Mouse (Mus musculus): ENCODE measurements at regions not wholly inside any gene's neighbourhood (a gene's known extent, or its start where the extent isn't known, plus 50 kb on each side); places are given as distances from the start of the nearest gene placed in this dataset.

DNA sequence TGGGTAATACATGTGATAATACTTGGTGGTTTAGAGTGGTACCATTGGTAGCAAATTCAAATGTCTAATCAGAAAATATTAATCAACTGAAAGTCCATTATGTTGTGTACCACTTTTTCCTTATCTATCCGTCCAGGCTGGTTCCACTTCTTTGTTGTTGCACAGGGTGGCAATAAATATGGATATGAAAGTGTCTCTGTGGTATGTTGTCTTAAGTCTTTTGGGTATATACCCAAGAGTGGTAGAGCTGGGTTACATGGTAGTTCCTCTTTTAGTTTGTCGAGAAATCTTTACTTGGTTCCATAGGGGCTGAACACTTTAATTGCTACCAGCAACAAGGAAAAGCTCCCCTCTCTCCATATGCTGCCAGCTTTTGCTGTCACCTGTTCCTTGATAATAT is 184.9 kb downstream of the 4933412E24Rik start:
- no peaks in the 10 kb centered on the region; a peak in 1 of 4 replicates for H3K4me1 ChIP-seq (ENCODE audit: control insufficient read depth in 1 of 2, insufficient read depth in 2 of 2, low read length in 2 of 2)
- no peaks in the 10 kb centered on the region for H3K79me2 ChIP-seq (ENCODE audit: control insufficient read depth, insufficient read depth, low read length, poor library complexity)
- H3K4me3 ChIP-seq (ENCODE audit: control insufficient read depth in 1 of 2, insufficient read depth in 1 of 2, low read depth in 2 of 2, low read length in 2 of 2): no peak overlapping the region
- H3K9me3 ChIP-seq (replicated peaks; ENCODE audit: insufficient read depth, low read length): no peaks in the 10 kb centered on the region
- H3K27ac ChIP-seq (ENCODE audit: control insufficient read depth, low read depth, low read length): no peak overlapping the region
- no peaks in the 10 kb centered on the region for H3K27me3 ChIP-seq (ENCODE audit: control insufficient read depth in 1 of 2, insufficient read depth in 2 of 2, low read length in 2 of 2)
- TF ChIP-seq USF1 (IDR thresholded peaks at IDR 0.05; ENCODE audit: low read depth, low read length): no peak
- no peak for TF ChIP-seq SIN3A (IDR thresholded peaks at IDR 0.05; ENCODE audit: low read length)
- no peak for TF ChIP-seq ELF1 (IDR thresholded peaks at IDR 0.05; ENCODE audit: low read depth, low read length)
- TF ChIP-seq NRF1 (IDR thresholded peaks at IDR 0.05; ENCODE audit: insufficient read depth, low read depth, low read length, poor library complexity, severe bottlenecking): no peak
- no peak for TF ChIP-seq MYC (IDR thresholded peaks at IDR 0.05; ENCODE audit: low read depth, low read length)
- no peak for TF ChIP-seq CHD1 (IDR thresholded peaks at IDR 0.05; ENCODE audit: low read depth, low read length)
- no peak for TF ChIP-seq CHD2 (IDR thresholded peaks at IDR 0.05; ENCODE audit: low read length)
- TF ChIP-seq POLR2AphosphoS2 (IDR thresholded peaks at IDR 0.05; ENCODE audit: low read length): no peak
- no peak for TF ChIP-seq ZC3H11A (IDR thresholded peaks at IDR 0.05; ENCODE audit: low read depth, low read length)
- TF ChIP-seq GATA1 (IDR thresholded peaks at IDR 0.05; ENCODE audit: low read depth, low read length): no peak
- no peak for TF ChIP-seq JUND (IDR thresholded peaks at IDR 0.05; ENCODE audit: low read depth, low read length)
- TF ChIP-seq GABPA (IDR thresholded peaks at IDR 0.05; ENCODE audit: low read depth, low read length): no peak
- TF ChIP-seq BHLHE40 (IDR thresholded peaks at IDR 0.05; ENCODE audit: borderline replicate concordance, low read depth, low read length): no peak
- TF ChIP-seq USF2 (IDR thresholded peaks at IDR 0.05; ENCODE audit: borderline replicate concordance in 1 of 2, insufficient read depth in 1 of 2, low read depth in 1 of 2, low read length in 2 of 2): no peak
- TF ChIP-seq RCOR1 (IDR thresholded peaks at IDR 0.05; ENCODE audit: low read depth, low read length): no peak
- no peak for TF ChIP-seq TBP (IDR thresholded peaks at IDR 0.05; ENCODE audit: low read depth, low read length)
- no peak for TF ChIP-seq MEF2A (IDR thresholded peaks at IDR 0.05; ENCODE audit: extremely low read depth, insufficient replicate concordance, low read depth, low read length, poor library complexity, severe bottlenecking)
- no peak for TF ChIP-seq MAZ (IDR thresholded peaks at IDR 0.05; ENCODE audit: low read depth, low read length)
- DNase-seq (ENCODE audit: low read depth, low spot score): no peak
- H3K9ac ChIP-seq (ENCODE audit: control insufficient read depth, low read depth, low read length, poor library complexity, severe bottlenecking): no peak overlapping the region
- no peaks in the 10 kb centered on the region for H3K36me3 ChIP-seq (ENCODE audit: control insufficient read depth in 1 of 2, insufficient read depth in 2 of 2, low read length in 2 of 2)

DNA sequence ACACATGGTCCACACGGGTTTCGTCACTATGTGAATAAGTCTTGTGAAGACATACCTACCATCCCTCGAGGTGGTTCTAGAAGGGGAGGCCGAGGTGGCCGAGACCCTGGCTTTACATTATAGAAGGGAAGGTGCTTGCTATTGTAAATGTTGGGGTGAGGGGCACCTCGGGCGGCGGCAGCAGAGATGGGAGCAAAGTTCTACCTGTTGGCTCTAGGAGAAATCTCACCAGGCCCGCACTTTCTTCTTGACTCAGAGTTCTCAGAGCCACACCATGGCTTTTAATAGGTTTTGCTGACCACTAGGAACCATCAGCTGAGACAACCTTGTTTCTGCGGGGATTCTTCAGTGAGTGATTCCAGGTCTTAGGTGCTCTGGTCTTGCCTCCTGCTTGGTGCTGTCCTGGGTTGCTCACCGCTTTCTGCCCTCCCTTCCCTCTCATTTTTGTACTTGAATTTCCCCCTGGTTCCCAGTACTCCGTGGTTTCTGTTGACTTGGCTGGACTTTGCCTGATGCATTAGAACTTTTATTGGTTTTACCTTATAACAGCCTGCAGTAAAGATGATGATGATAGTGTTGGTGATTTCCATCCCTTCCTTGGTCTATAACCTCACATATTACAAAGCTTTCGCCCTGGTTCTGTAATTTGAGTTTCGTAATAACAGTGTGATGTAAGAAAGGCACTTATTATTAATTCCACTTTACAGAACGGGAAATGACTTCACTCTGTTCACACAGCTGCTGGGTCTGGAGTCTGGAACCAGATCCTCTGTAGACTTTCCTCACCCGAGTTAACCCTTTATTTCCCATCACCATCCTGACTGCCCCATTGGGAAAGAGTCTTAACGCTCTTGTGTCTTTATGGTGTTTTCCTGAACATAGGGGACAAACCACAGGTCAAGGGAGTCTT is 185.6 kb downstream of the 4933412E24Rik start:
- Histone ChIP-seq H3K4me3 (ENCODE audit: control insufficient read depth in 1 of 2, insufficient read depth in 1 of 2, low read depth in 2 of 2, low read length in 2 of 2) (no peak overlapping the region), H3K27me3 (ENCODE audit: control insufficient read depth in 1 of 2, insufficient read depth in 2 of 2, low read length in 2 of 2) (no peaks in the 10 kb centered on the region), H3K79me2 (ENCODE audit: control insufficient read depth, insufficient read depth, low read length, poor library complexity) (no peaks in the 10 kb centered on the region), H3K9ac (ENCODE audit: control insufficient read depth, low read depth, low read length, poor library complexity, severe bottlenecking) (no peak overlapping the region), H3K27ac (ENCODE audit: control insufficient read depth, low read depth, low read length) (no peak overlapping the region), H3K36me3 (ENCODE audit: control insufficient read depth in 1 of 2, insufficient read depth in 2 of 2, low read length in 2 of 2) (no peaks in the 10 kb centered on the region), H3K9me3 (replicated peaks; ENCODE audit: insufficient read depth, low read length) (no peaks in the 10 kb centered on the region), H3K4me1 (ENCODE audit: control insufficient read depth in 1 of 2, insufficient read depth in 2 of 2, low read length in 2 of 2) (no peaks in the 10 kb centered on the region; a peak in 1 of 4 replicates)
- TF ChIP-seq TBP (IDR thresholded peaks at IDR 0.05; ENCODE audit: low read depth, low read length) (no peak), POLR2A (IDR thresholded peaks at IDR 0.05; ENCODE audit: control insufficient read depth in 1 of 2, insufficient read depth in 1 of 2, low read depth in 1 of 2, low read length in 2 of 2, poor library complexity in 1 of 2) (no peak), RAD21 (IDR thresholded peaks at IDR 0.05; ENCODE audit: low read depth, low read length) (no peak), NRF1 (IDR thresholded peaks at IDR 0.05; ENCODE audit: insufficient read depth, low read depth, low read length, poor library complexity, severe bottlenecking) (no peak), ELF1 (IDR thresholded peaks at IDR 0.05; ENCODE audit: low read depth, low read length) (no peak), TCF12 (IDR thresholded peaks at IDR 0.05; ENCODE audit: low read depth, low read length) (no peak), JUND (IDR thresholded peaks at IDR 0.05; ENCODE audit: low read depth, low read length) (no peak), MXI1 (IDR thresholded peaks at IDR 0.05; ENCODE audit: low read depth, low read length) (no peak), SIN3A (IDR thresholded peaks at IDR 0.05; ENCODE audit: low read length) (no peak), CTCF (IDR thresholded peaks at IDR 0.05 in 2 of 3, conservative IDR thresholded peaks at IDR 0.05 in 1 of 3; ENCODE audit: control insufficient read depth in 1 of 3, insufficient read depth in 1 of 3, low read depth in 2 of 3, low read length in 3 of 3, poor library complexity in 1 of 3, severe bottlenecking in 1 of 3) (no peak), ZC3H11A (IDR thresholded peaks at IDR 0.05; ENCODE audit: low read depth, low read length) (no peak), SMC3 (IDR thresholded peaks at IDR 0.05; ENCODE audit: low read depth, low read length) (no peak), MYC (IDR thresholded peaks at IDR 0.05; ENCODE audit: low read depth, low read length) (no peak), GABPA (IDR thresholded peaks at IDR 0.05; ENCODE audit: low read depth, low read length) (no peak), ZMIZ1 (IDR thresholded peaks at IDR 0.05; ENCODE audit: low read depth, low read length) (no peak), HCFC1 (IDR thresholded peaks at IDR 0.05; ENCODE audit: low read depth, low read length) (no peak), BHLHE40 (IDR thresholded peaks at IDR 0.05; ENCODE audit: borderline replicate concordance, low read depth, low read length) (no peak), TAL1 (IDR thresholded peaks at IDR 0.05; ENCODE audit: low read length) (no peak)
- DNase-seq (ENCODE audit: low read depth, low spot score): no peak

All from MEL (cell line).